Mouse (Mus musculus) bone marrow, adult 2 months (tissue): Measurements from ENCODE around the gene Lrrn1.

Experiments used
- CTCF ChIP-seq: fragments of 200-500 bp; IDR thresholded peaks from 2 replicates; pipeline ENCODE4 v1.5.1; 2011; ENCODE audit warnings: low read length, control low read depth; ENCODE audit not compliant: control insufficient read depth, insufficient read depth
- POLR2A ChIP-seq: fragments of 200-500 bp; IDR thresholded peaks from 2 replicates; pipeline ENCODE4 v1.6.1; 2011; ENCODE audit warnings: low read depth, mild to moderate bottlenecking, control low read depth, low read length, borderline replicate concordance; ENCODE audit not compliant: control insufficient read depth

DNA sequence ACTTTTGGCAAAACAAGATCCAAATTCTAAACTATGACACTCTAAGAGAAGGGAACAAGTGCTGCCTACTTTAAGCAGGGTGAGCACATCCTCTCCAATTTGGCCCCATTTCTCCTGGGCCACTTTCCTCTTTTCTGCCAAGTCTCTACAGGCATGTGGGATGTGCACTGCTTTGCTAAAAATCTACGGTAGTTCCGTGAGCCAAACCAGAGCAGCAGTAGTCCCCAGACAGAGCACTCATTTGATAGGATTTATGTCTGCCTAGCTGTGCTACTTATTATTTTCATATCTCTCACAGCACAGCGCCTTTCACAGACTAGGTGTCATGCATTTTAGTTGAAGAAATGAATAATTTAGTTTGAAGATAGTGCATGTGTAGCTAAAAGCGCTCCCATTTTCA is 15.9 kb upstream of the Lrrn1 start:
- TF ChIP-seq CTCF (no peak), POLR2A (no peak)
